Mouse (Mus musculus) brain, embryonic 14.5 days (tissue): Measurements from ENCODE around the gene Tfcp2.

Source experiments
- CTCF ChIP-seq: fragments of 200-500 bp; IDR thresholded peaks from 2 replicates; pipeline ENCODE4 v1.5.1; 2012; ENCODE audit warnings: inconsistent platforms, mild to moderate bottlenecking, moderate library complexity, borderline replicate concordance; ENCODE audit not compliant: insufficient read depth, insufficient read length; ENCODE audit errors: extremely low read depth
- POLR2A ChIP-seq: fragments of 200-500 bp; IDR thresholded peaks from 2 replicates; pipeline ENCODE4 v1.6.1; 2012; ENCODE audit warnings: mild to moderate bottlenecking, inconsistent platforms, borderline replicate concordance; ENCODE audit not compliant: poor library complexity, insufficient read depth, insufficient read length, severe bottlenecking; ENCODE audit errors: extremely low read depth

- no peak for TF ChIP-seq POLR2A
- TF ChIP-seq CTCF = no peak
Observed at GRCm38 (mm10) chr15:100478351-100478750, 73.5 kb downstream of the Tfcp2 start.
